Mouse (Mus musculus): Measurements from ENCODE around the gene Zfp27. TPM values are rescaled to one million over a fixed set of nuclear protein-coding genes. Genes with fewer than 3 reads are reported as not detected.

The Zfp27 gene
- polyA plus RNA-seq, 1 experiment from 2014 or later = 6.1 TPM

Small RNA genes within 50 kb of the gene (microRNA-seq; reads per million reads assigned to microRNA genes)
- 0.61 reads per million for gene Mir7668

Other genes starting within 250 kb of the Zfp27 start
- not detected in 2 replicates for gene Catsperg2, start 179.5 kb downstream of the Zfp27 start, polyA plus RNA-seq (2015; fragmentation: Nextera tagmentation; extraction: Ambion mirVana)
- gene Zfp84, start 138.0 kb downstream of the Zfp27 start, polyA plus RNA-seq (2015; fragmentation: Nextera tagmentation; extraction: Ambion mirVana) = 7.2 and 7.3 TPM in 2 replicates
- gene Zfp30, start 122.6 kb downstream of the Zfp27 start, polyA plus RNA-seq (2015; fragmentation: Nextera tagmentation; extraction: Ambion mirVana) = 4.6 and 6.0 TPM in 2 replicates
- 9.1 and 9.3 TPM in 2 replicates for gene Zfp790, start 90.5 kb downstream of the Zfp27 start, polyA plus RNA-seq (2015; fragmentation: Nextera tagmentation; extraction: Ambion mirVana)
- gene Zfp940, start 52.9 kb downstream of the Zfp27 start, polyA plus RNA-seq (2015; fragmentation: Nextera tagmentation; extraction: Ambion mirVana) = 1.7 and 1.9 TPM in 2 replicates
- 3.0 and 3.2 TPM in 2 replicates for gene Zfp420, start 46.6 kb downstream of the Zfp27 start, polyA plus RNA-seq (2015; fragmentation: Nextera tagmentation; extraction: Ambion mirVana)
- 3.2 and 3.3 TPM in 2 replicates for gene Zfp383, start 1.7 kb upstream of the Zfp27 start, polyA plus RNA-seq (2015; fragmentation: Nextera tagmentation; extraction: Ambion mirVana)
- gene Zfp74, start 47.5 kb upstream of the Zfp27 start, polyA plus RNA-seq (2015; fragmentation: Nextera tagmentation; extraction: Ambion mirVana) = 7.2 TPM in 2 replicates
- gene Zfp568, start 77.4 kb upstream of the Zfp27 start, polyA plus RNA-seq (2015; fragmentation: Nextera tagmentation; extraction: Ambion mirVana) = 17.2 and 20.2 TPM in 2 replicates
- 2.5 and 4.0 TPM in 2 replicates for gene Zfp14, start 144.8 kb upstream of the Zfp27 start, polyA plus RNA-seq (2015; fragmentation: Nextera tagmentation; extraction: Ambion mirVana)
- gene Zfp82, start 166.3 kb upstream of the Zfp27 start, polyA plus RNA-seq (2015; fragmentation: Nextera tagmentation; extraction: Ambion mirVana) = 4.2 and 4.6 TPM in 2 replicates
- gene Gm26920, start 183.8 kb upstream of the Zfp27 start, polyA plus RNA-seq (2015; fragmentation: Nextera tagmentation; extraction: Ambion mirVana) = 0.29 TPM in 1 of 2 replicates, not detected in the other
- gene Zfp566, start 184.0 kb upstream of the Zfp27 start, polyA plus RNA-seq (2015; fragmentation: Nextera tagmentation; extraction: Ambion mirVana) = 4.7 and 6.0 TPM in 2 replicates
- 70.2 and 76.4 TPM in 2 replicates for gene Zfp260, start 188.2 kb upstream of the Zfp27 start, polyA plus RNA-seq (2015; fragmentation: Nextera tagmentation; extraction: Ambion mirVana)
- 9.6 and 10.0 TPM in 2 replicates for gene Zfp382, start 215.4 kb upstream of the Zfp27 start, polyA plus RNA-seq (2015; fragmentation: Nextera tagmentation; extraction: Ambion mirVana)

Data from heart, embryonic 13.5 days (tissue).